Mouse (Mus musculus): ENCODE data around the gene Med28.

Med28 gene

GRCm38 (mm10) chr5:45519960-45520808 is at the start of gene Med28:
TSS of gene Med28 (plus strand) at chr5:45520229.
- DNase-seq = peak; percentile 93

GRCm38 (mm10) chr5:45472880-45473450 is 47.1 kb upstream of the Med28 start:
- DNase-seq = no peak

GRCm38 (mm10) chr5:45473521-45473920 is 46.5 kb upstream of the Med28 start:
- DNase-seq = no peak

- DNase-seq = no peak
Observed at GRCm38 (mm10) chr5:45474215-45474614, 45.8 kb upstream of the Med28 start.

GRCm38 (mm10) chr5:45474758-45475157 is 45.3 kb upstream of the Med28 start:
- DNase-seq = no peak

- no peak for DNase-seq
Observed at GRCm38 (mm10) chr5:45475771-45476170, 44.3 kb upstream of the Med28 start.

GRCm38 (mm10) chr5:45476288-45476687 is 43.7 kb upstream of the Med28 start:
- no peak for DNase-seq

- no peak for DNase-seq
Observed at GRCm38 (mm10) chr5:45477601-45478000, 42.4 kb upstream of the Med28 start.

- DNase-seq = no peak
Observed at GRCm38 (mm10) chr5:45480066-45480465, 40.0 kb upstream of the Med28 start.

GRCm38 (mm10) chr5:45481125-45481524 is 38.9 kb upstream of the Med28 start:
- no peak for DNase-seq

GRCm38 (mm10) chr5:45482607-45483006 is 37.4 kb upstream of the Med28 start:
- no peak for DNase-seq

- no peak for DNase-seq
Observed at GRCm38 (mm10) chr5:45483654-45484053, 36.4 kb upstream of the Med28 start.

GRCm38 (mm10) chr5:45491776-45492175 is 28.3 kb upstream of the Med28 start:
- DNase-seq = no peak

GRCm38 (mm10) chr5:45493191-45494092 is 26.6 kb upstream of the Med28 start, which contains the start of gene Lap3:
TSS of gene Lap3 (plus strand) at chr5:45493374.
- DNase-seq = peak; percentile 98

- no peak for DNase-seq
Observed at GRCm38 (mm10) chr5:45494093-45494755, 25.8 kb upstream of the Med28 start.

GRCm38 (mm10) chr5:45495429-45495975 is 24.5 kb upstream of the Med28 start:
- DNase-seq = no peak

GRCm38 (mm10) chr5:45496042-45496441 is 24.0 kb upstream of the Med28 start:
- no peak for DNase-seq

GRCm38 (mm10) chr5:45496479-45496878 is 23.6 kb upstream of the Med28 start:
- DNase-seq = no peak

- DNase-seq = no peak
Observed at GRCm38 (mm10) chr5:45496930-45497550, 23.0 kb upstream of the Med28 start.

GRCm38 (mm10) chr5:45497564-45497963 is 22.5 kb upstream of the Med28 start:
- DNase-seq = no peak

- DNase-seq = no peak
Observed at GRCm38 (mm10) chr5:45510071-45510470, 10.0 kb upstream of the Med28 start.

GRCm38 (mm10) chr5:45512908-45513307 is 7.1 kb upstream of the Med28 start:
- DNase-seq = no peak
